Mouse (Mus musculus) cerebellum, postnatal 25 days (tissue): ENCODE data around the gene Ccdc157.

Experiments
- DNase-seq, 2 experiments: peaks; one replicate each; pipeline ENCODE4 v3.0.0; 2021; ENCODE audit warnings: mixed read lengths in 2 of 2

The Ccdc157 gene

DNA sequence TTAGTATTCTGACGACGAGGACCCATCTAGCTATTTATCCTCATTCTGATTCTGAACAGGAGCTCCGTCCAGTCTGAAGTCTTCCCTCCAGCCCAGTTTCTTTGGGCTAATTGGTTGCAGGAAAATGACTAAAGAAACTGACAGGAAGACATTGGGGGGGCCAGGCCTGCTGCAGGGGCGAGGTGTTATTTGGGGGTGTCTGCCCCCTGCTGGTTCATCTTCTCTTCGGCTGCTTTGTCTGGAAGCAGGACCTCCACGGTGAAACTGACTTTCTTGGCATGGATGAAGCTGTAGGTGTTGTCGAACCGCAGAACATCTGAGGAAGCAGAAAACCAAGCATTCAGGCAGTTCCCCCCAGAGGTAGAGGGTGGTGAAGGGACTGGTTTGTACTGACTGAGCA, 62.0 kb downstream of the Ccdc157 start:
- no peak for DNase-seq

DNA sequence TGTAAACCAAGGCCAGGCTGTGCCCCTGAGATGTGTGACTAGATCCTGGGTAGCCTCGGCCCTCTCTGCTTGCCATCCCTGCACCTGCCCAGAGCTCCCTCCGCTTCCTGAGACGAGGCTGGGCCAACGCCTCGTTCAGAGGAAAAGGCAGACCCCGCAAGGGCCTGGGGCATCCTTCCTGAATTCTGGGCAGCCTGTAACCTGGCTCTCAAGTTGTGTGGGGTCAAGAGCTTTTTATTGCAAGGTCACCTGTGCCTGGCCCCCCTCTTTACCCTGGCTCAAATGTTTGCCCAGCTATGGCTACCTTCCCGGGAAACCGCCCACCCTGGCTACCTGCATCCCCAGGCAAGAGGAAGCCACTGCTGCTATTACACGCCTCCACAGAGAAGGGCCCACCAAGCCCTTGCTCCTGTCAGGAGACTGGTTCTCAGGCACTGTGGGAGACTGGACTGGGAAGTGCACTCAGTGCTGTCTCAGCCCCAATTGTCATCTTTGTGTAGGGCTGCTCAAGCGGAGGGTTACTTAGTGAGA, 62.9 kb downstream of the Ccdc157 start:
- peak in 1 of 2 experiments; percentile 51 for DNase-seq

DNA sequence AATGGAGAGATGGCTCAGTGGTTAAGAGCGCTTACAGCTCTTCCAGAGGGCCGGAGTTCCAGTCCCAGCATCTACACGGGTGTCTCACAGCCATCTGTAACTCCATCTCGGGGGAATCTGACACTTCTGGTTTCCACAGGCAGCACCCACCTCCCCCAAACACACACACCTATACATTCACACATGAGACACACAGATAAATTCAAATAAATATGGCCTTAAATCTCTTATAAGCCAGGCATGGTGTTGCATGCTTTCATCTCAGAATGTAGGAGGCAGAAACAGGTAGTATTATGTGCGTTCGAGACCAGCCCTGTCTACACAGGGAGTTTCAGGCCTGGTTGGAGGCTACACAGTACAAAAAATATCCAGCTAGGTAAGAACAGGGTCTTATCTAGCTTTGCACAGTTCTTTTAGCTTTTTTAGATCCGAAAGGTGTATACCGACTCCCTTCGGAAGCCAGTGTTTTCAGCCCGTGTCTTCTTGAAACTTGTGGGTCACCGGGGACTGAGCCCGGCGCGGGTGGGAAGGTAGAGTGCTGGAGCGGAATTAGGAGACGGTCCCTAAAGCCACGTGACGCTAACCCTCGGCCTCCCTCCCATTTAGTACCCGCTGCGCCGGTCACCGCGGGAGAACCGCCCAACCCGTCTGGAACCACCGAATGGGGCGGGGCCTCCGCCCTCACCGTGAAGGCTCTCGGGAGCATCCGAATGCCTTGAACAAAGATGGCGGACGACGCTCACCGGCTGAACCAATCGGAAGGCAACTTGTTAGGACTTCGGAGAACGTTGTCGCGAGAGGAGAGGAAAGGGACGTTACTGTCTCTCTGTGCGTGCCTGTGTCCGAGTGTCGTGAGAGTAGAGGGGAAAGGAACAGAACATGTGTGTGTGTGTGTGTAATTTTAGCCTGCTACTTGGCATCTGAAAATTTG, 63.8 kb downstream of the Ccdc157 start:
- peak; percentile 99 for DNase-seq

DNA sequence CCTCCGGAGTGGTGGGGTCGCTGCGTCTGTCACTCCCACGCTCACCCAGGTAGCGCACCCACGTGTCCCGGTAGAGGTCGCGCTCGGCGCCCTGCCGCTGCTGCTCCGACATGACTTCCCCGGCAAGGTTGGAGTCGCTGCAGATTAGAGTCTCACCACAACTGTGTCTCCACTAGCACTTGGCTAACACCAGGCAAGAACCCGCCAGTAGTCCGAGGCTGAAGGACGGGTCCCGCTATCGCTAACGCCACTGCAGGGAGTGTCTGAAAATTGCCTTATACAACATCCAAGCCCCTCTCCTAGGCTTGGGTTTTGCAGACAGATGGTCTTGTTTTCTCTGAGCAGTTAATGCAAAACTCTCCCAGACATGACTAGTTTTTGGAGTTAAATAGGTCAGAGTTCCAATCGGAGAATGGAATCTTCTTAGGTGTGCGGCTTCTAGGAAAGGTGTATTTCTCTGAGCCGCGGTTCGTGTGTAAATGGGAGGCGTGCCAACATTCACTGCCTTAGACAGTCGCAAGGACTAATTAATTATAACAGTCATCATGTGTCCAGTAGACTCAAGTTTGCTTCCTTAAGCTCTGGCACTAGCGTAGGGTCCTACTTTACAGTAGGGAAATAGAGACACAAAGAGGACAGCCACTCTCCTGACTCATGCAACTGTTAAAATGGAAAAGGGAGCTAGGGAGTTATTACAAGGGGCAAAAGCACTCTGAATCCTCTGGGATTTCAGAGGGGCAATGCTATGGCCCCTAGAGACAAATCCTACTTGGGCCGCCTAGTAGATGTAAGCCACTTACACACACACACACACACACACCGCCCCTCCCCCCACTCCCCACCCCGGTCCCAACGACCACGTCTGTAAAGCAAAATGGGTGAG, 64.7 kb downstream of the Ccdc157 start, which contains the start of gene Mtfp1:
TSS of gene Mtfp1 (minus strand) at position 275 of the 883 bp plus-strand sequence.
- peak; percentile 73 to 75 for DNase-seq

DNA sequence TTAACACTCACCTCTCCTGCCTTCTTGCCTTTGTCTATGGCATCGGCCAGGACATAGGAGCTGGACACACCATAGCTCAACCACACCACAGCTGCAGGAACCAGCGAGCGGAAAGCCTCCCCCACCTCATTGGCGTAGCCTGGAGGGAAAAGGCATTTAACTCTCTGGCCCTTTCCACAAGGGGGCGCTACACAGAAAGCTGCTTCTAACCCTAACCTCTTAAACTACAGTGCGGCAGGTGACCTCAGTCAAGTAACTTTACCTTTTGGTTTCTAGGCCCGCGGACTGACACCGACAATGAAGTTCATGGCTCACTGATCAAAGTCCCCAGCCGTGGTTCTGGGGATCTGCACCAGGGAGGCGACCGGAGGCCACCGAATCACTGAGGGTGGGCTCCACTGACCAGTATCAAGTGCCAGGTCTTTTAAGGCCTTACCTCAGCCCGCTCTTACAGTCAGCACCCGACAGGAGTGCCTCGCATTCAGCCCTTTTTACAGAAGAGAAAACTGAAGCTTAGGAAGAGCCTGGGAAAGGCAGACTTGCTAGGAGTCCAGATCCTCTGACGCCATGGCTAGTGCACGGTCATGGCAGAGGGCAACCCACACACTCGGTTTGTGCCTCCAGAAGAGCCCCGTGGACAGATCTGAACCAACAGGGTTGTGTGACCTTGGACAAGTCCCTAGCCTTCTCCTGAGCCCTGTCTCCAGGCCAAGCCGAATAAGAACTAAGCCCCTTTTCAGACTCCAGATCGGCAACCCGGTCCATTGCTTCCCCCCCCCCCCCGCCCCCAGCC, 65.5 kb downstream of the Ccdc157 start:
- peak; percentile 68 to 78 for DNase-seq

DNA sequence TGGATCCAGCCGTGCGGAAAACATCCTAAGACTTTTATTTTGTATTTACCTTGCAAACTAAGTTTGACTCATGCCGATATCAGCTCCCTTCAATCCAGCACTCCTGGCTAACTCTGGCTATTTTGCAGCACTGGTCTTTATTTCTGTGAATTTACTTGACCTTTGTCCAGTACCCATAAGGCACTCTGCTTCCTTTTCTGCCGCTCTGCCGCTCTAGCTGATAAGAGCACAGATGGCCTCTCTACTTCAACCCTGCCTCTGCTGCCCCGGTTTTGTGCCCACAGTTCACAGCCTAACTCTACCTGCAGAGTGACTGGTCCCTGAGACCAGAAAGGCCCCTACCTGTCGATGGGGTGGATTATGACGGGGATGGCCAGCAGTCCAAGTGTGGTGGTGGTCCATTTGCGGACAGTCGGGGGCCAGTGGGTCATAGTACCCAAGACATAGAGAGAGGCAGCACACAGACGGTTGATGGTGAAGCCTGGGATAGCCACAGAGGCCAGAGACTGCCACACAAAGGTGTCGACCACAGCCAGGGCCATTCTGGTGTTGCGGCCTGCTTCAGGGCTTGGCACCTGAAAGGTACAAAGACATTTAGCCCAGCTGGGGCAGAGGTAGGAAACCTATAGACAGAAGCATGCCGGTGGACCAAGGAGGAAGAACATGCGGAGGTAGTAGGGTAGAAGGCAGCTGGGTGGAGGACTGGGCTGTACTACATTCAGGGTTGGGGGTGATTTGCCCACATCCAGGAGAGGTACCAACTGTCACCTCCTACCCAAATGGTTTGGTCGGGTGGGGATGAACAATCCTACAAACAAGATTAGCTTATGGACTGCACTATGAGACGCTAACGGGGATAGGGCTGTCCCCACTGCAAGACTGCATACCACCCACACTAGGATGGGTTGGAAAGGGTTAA, 66.4 kb downstream of the Ccdc157 start:
- peak in 1 of 2 experiments; percentile 14 for DNase-seq
